Mouse (Mus musculus) midbrain, embryonic 15.5 days (tissue): ENCODE data around the gene Ebi3. TPM values are rescaled to one million over a fixed set of nuclear protein-coding genes. Genes with fewer than 3 reads are reported as not detected.

Experiments
- ATAC-seq: fragments of 200-750 bp; cut with Nextera tagmentation; replicated peaks from 2 replicates; pipeline ENCODE4 v1.8.0; 2017; ENCODE audit warnings: moderate TSS enrichment
- H3K27ac ChIP-seq: fragments of 300-500 bp; sonication (generic); 2 replicates; pipeline ENCODE4 v1.5.1; 2015; ENCODE audit warnings: mild to moderate bottlenecking, inconsistent platforms
- H3K27me3 ChIP-seq: fragments of 300-500 bp; sonication (generic); replicated peaks from 2 replicates; pipeline ENCODE4 v1.6.1; 2015; ENCODE audit warnings: inconsistent platforms
- H3K36me3 ChIP-seq: fragments of 300-500 bp; sonication (generic); replicated peaks from 2 replicates; pipeline ENCODE4 v1.6.1; 2015; ENCODE audit warnings: inconsistent platforms
- H3K4me1 ChIP-seq: fragments of 300-500 bp; sonication (generic); 2 replicates; pipeline ENCODE4 v1.6.1; 2015; ENCODE audit warnings: inconsistent platforms
- H3K4me2 ChIP-seq: fragments of 300-500 bp; sonication (generic); 2 replicates; pipeline ENCODE4 v1.6.1; 2015; ENCODE audit warnings: inconsistent platforms, mild to moderate bottlenecking, moderate library complexity
- H3K4me3 ChIP-seq: fragments of 300-500 bp; sonication (generic); 2 replicates; pipeline ENCODE4 v1.5.1; 2015; ENCODE audit warnings: mild to moderate bottlenecking, inconsistent platforms
- H3K9ac ChIP-seq: fragments of 300-500 bp; sonication (generic); 2 replicates; pipeline ENCODE4 v1.6.1; 2015; ENCODE audit warnings: mild to moderate bottlenecking, inconsistent platforms
- H3K9me3 ChIP-seq: fragments of 300-500 bp; sonication (generic); 2 replicates; pipeline ENCODE4 v1.6.1; 2016; ENCODE audit warnings: inconsistent platforms
- WGBS: fragments of 180-500 bp; shearing (Covaris S2); methylation state at CpG from one replicate; pipeline ENCODE4 v1.1.7; 2015; ENCODE audit warnings: mixed read lengths; 5-methylcytosine and 5-hydroxymethylcytosine counted together
- polyA plus RNA-seq: library from polyadenylated mRNA; unstranded; fragments of >200 nt; fragmentation: Nextera tagmentation; extraction: Ambion mirVana; gene quantifications from 2 replicates; pipeline ENCODE4 v1.2.1, GENCODE M21; 2015

The Ebi3 gene
- polyA plus RNA-seq, 1 experiment from 2014 or later: 8.3 TPM

DNA sequence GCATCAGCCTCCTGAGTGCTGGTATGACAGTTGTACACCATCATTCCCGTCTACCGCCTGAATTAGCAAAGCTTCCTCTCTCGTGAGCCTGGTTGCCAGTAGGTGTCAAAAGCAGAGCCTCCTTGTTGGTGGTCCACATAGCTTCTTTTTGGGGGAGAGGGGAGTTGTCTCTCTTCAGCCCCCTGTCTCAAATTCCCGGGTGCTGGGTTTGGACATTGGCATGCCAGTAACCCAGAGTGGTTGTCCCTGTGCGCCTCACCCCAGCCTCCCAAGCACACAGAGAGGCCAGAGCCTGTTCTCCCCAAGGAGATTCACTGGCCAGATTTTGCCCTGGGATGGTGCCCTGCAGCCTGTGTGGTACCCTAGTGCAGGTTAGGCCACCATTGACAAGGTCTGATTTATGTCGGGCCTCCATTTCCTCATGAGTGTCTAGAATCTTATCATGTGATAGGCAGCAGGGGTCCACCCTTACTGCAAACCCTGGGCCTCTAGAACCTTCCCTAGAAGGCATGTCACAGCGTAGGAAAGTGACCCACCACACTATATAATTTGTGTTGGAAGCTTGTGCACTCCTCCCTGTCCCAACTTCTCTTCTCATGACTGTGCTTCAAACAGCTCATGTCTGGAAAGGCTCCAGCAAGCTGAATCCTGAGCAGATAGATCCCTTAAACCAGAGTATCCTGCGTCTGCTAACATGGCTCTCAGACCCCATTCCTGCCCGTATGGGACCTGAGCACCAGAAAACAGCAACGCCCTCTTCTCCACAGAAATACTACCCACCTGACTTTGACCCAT is 7.7 kb downstream of the Ebi3 start:
- 76% methylated on average over 10 of the region's 10 CpGs for WGBS
- no peaks in the 10 kb centered on the region for H3K9me3 ChIP-seq
- H3K4me1 ChIP-seq: peaks cover 37% of the 10 kb centered on the region
- no peak for ATAC-seq
- H3K36me3 ChIP-seq: no peaks in the 10 kb centered on the region; the same call in 1 of the 2 replicates
- peak overlapping the region; percentile 94 for H3K27ac ChIP-seq
- H3K27me3 ChIP-seq: no peaks in the 10 kb centered on the region
- peak overlapping the region; percentile 69 for H3K4me2 ChIP-seq
- H3K9ac ChIP-seq: peak overlapping the region; percentile 43; the same call in 1 of the 2 replicates
- peak overlapping the region; percentile 55 for H3K4me3 ChIP-seq

GRCm38 (mm10) chr17:55960791-55961190 is 8.4 kb downstream of the Ebi3 start:
- Histone ChIP-seq H3K9me3 (no peaks in the 10 kb centered on the region), H3K4me2 (no peak overlapping the region), H3K4me1 (peaks cover 32% of the 10 kb centered on the region), H3K27me3 (no peaks in the 10 kb centered on the region), H3K36me3 (no peaks in the 10 kb centered on the region; the same call in 1 of the 2 replicates), H3K9ac (no peak overlapping the region), H3K27ac (no peak overlapping the region), H3K4me3 (no peak overlapping the region)
- no peak for ATAC-seq

- no peak overlapping the region for H3K4me3 ChIP-seq
- H3K27me3 ChIP-seq: no peaks in the 10 kb centered on the region
- H3K4me1 ChIP-seq: peaks cover 29% of the 10 kb centered on the region
- 95% methylated on average over 7 of the region's 7 CpGs for WGBS
- H3K9me3 ChIP-seq: no peaks in the 10 kb centered on the region
- H3K4me2 ChIP-seq: no peak overlapping the region
- no peak overlapping the region for H3K27ac ChIP-seq
- no peaks in the 10 kb centered on the region; the same call in 1 of the 2 replicates for H3K36me3 ChIP-seq
- no peak overlapping the region for H3K9ac ChIP-seq
- no peak for ATAC-seq
Measured at GRCm38 (mm10) chr17:55961631-55962030, 9.2 kb downstream of the Ebi3 start.

DNA sequence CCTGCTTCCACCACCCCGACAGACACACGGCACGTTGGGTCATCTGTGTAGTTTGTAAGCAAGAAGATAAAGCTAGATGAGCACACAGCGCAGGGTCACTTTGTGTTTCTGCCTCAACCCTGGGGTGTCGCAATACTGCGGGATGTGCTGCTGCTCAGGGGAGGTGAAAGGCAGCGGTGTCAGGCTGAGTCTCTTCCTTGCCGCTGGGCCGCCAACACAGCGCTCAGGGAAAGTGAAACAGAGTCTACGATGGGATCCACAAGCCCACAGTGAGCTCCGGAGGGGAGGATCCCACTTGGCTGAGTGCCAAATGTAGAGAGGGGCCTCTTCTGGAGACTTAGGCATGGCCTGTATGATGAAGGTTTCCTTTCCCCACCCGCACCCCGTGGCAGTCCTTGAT is 10.7 kb downstream of the Ebi3 start:
- no peak for ATAC-seq
- Histone ChIP-seq H3K27ac (no peak overlapping the region), H3K9me3 (no peaks in the 10 kb centered on the region), H3K4me2 (no peak overlapping the region), H3K36me3 (no peaks in the 10 kb centered on the region; the same call in 1 of the 2 replicates), H3K27me3 (no peaks in the 10 kb centered on the region), H3K9ac (no peak overlapping the region), H3K4me3 (no peak overlapping the region), H3K4me1 (peaks cover 22% of the 10 kb centered on the region)
- 84% methylated on average over 14 of the region's 14 CpGs for WGBS

- no peak for ATAC-seq
- Histone ChIP-seq H3K27me3 (no peaks in the 10 kb centered on the region), H3K4me1 (peaks cover 28% of the 10 kb centered on the region), H3K36me3 (no peaks in the 10 kb centered on the region; the same call in 1 of the 2 replicates), H3K4me3 (no peak overlapping the region), H3K9me3 (no peaks in the 10 kb centered on the region), H3K9ac (no peak overlapping the region), H3K27ac (no peak overlapping the region), H3K4me2 (no peak overlapping the region)
- WGBS: 94% methylated on average over 10 of the region's 10 CpGs
Measured at GRCm38 (mm10) chr17:55964496-55964895, 12.1 kb downstream of the Ebi3 start.

- Histone ChIP-seq H3K4me3 (no peak overlapping the region), H3K36me3 (no peaks in the 10 kb centered on the region; the same call in 1 of the 2 replicates), H3K27ac (no peak overlapping the region), H3K4me2 (no peak overlapping the region), H3K9ac (no peak overlapping the region), H3K9me3 (no peaks in the 10 kb centered on the region), H3K4me1 (peaks cover 28% of the 10 kb centered on the region), H3K27me3 (no peaks in the 10 kb centered on the region)
- 86% methylated on average over 9 of the region's 9 CpGs for WGBS
- ATAC-seq: no peak
Measured at GRCm38 (mm10) chr17:55964996-55965395, 12.6 kb downstream of the Ebi3 start.

- 93% methylated on average over 4 of the region's 4 CpGs for WGBS
- Histone ChIP-seq H3K27ac (no peak overlapping the region), H3K9ac (no peak overlapping the region), H3K4me2 (no peak overlapping the region), H3K27me3 (no peaks in the 10 kb centered on the region), H3K4me3 (no peak overlapping the region), H3K4me1 (peaks cover 40% of the 10 kb centered on the region), H3K9me3 (no peaks in the 10 kb centered on the region), H3K36me3 (no peaks in the 10 kb centered on the region; the same call in 1 of the 2 replicates)
- no peak for ATAC-seq
Measured at GRCm38 (mm10) chr17:55967186-55967585, 14.7 kb downstream of the Ebi3 start.

GRCm38 (mm10) chr17:55968210-55968609 is 15.8 kb downstream of the Ebi3 start:
- peak overlapping the region; percentile 89 for H3K27ac ChIP-seq

DNA sequence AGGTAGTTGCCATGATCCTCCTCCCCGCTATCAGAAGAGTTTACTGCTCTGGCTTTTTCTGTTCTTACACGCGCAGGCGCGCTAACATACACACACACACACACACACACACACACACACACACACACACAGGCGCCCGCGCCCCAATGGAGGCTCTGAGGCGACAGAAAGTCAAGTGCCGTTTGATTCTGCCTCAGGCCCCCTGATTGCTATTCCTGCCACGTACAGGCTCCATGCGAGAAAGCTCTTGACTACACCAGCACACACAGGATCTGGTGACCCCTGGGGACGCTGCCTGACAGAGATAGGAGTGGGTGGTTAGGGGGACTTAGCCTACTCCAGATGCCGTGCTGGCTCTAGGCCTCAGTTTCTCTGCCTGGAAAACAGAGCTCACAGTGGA is 17.1 kb downstream of the Ebi3 start:
- Histone ChIP-seq H3K9ac (peak overlapping the region; percentile 81; the same call in 1 of the 2 replicates), H3K4me2 (peak overlapping the region; percentile 65), H3K4me1 (peaks cover 47% of the 10 kb centered on the region), H3K9me3 (no peaks in the 10 kb centered on the region), H3K27me3 (no peaks in the 10 kb centered on the region), H3K4me3 (peak overlapping the region; percentile 76), H3K27ac (peak overlapping the region; percentile 89), H3K36me3 (peaks cover 2% of the 10 kb centered on the region; the same call in 1 of the 2 replicates)
- 11% methylated on average over 14 of the region's 14 CpGs for WGBS
- ATAC-seq: peak; percentile 70

More at GRCm38 (mm10) chr17:55968210-55968609, 15.8 kb downstream of the Ebi3 start:
- Histone ChIP-seq H3K4me2 (no peak overlapping the region), H3K27me3 (no peaks in the 10 kb centered on the region), H3K4me3 (no peak overlapping the region), H3K9me3 (no peaks in the 10 kb centered on the region), H3K9ac (no peak overlapping the region), H3K4me1 (peaks cover 47% of the 10 kb centered on the region), H3K36me3 (no peaks in the 10 kb centered on the region; the same call in 1 of the 2 replicates)
- no peak for ATAC-seq
- 43% methylated on average over 7 of the region's 7 CpGs for WGBS

DNA sequence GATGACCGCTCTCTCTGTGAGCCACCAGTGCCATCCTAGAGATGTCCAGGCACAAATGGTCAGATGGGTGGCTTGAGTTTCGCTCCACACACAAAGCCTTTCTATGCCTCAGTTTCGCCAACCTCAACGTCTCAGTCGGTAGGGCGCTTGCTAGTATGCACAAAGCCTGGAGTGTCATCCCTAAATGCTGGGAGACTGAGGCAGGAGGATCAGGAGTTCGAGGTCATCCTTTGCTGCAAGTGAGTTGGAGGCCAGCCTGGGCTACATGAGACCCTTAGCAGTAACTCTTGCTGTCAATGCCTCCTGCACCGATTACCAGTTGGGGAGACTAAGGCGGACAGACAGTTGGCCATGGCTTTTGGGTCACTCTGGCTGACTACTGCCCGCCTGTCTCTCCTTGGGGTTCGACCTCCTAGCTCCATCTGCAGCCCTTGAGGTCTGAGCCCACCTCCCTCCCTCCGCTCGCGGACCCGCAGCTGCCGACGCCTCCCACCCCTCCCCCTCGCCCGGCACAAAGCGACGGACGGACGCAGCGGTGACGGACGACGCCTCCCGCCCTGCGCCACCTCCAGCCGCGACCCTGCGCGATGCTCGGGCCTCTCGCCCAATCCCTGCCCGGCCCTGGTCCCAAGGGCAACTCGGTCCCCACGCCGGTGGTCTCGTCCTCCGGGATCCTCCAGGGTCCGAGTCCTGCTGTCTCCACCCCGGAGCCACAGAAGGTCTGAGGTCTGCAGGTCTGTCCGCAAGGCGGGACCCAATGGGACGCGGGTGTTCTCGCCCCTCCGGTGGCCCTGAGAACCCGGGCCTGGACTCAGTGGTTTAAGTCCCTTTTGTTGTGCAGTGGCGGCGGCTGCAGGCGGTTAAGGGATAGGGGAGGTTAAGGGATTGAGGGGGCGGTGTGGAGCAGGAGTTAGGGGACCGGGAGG is 17.8 kb downstream of the Ebi3 start, which contains the start of gene Shd:
Gene Shd, plus strand, starts transcription at position 502 of the 926 bp plus-strand sequence.
- Histone ChIP-seq H3K27me3 (no peaks in the 10 kb centered on the region), H3K4me2 (peak within 1 kb of the TSS; percentile 65), H3K9me3 (no peaks in the 10 kb centered on the region), H3K4me1 (peaks cover 47% of the 10 kb centered on the region), H3K36me3 (peaks cover 5% of the 10 kb centered on the region; the same call in 1 of the 2 replicates), H3K9ac (peak within 1 kb of the TSS; percentile 81), H3K4me3 (peak within 1 kb of the TSS; percentile 76), H3K27ac (peak within 1 kb of the TSS; percentile 89)
- ATAC-seq: peak; percentile 61
- 6% methylated on average over 55 of the region's 55 CpGs for WGBS

DNA sequence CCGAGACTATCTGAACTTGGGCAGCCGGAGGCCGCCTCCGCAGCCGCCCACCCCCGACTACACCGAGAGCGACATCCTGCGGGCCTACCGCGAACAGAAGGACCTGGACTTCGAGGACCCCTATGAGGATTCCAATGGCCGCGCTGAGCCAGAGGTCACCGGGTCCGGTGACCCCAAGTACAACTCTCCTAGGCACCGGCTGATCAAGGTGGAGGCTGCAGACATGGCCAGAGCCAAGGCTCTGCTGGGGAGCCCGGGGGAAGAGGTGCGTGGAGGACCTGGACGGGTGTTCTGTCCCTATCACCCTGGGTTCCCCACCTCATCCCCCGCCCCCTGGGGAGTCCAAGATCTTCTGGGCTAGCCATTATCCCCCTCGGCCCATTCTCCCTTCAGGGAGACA is 19.0 kb downstream of the Ebi3 start:
- Histone ChIP-seq H3K36me3 (peaks cover 5% of the 10 kb centered on the region; the same call in 1 of the 2 replicates), H3K4me1 (peaks cover 53% of the 10 kb centered on the region), H3K4me3 (peak overlapping the region; percentile 76), H3K27ac (peak overlapping the region; percentile 89; the same call in 1 of the 2 replicates), H3K27me3 (no peaks in the 10 kb centered on the region), H3K9me3 (no peaks in the 10 kb centered on the region), H3K9ac (peak overlapping the region; percentile 81), H3K4me2 (peak overlapping the region; percentile 65)
- WGBS: 19% methylated on average over 22 of the region's 22 CpGs
- ATAC-seq: no peak
